Mouse (Mus musculus): ENCODE measurements around the gene Arpc1b. TPM values are rescaled to one million over a fixed set of nuclear protein-coding genes. Genes with fewer than 3 reads are reported as not detected.

The Arpc1b gene
- polyA plus RNA-seq, 1 experiment from 2014 or later = 185 TPM

DNA sequence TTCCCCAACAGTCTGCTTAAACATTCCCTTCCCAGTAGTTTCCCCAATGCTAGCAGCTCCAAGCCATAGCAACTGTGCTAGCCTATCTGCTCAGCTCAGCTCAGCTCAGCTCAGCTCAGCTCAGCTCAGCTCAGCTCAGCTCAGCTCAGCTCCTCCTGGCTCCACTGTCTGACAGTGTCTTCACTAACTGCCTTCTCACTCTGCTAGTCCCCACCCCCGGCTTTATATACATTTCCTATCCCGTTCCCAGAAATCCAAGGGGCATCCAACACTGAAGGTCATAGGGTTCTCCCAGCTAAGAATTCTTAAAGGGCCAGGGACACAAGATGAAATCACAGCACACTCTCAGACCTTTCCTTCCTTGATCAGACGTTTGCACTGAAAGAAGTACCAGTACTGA is 50.7 kb downstream of the Arpc1b start:
- Histone ChIP-seq H3K4me3 (replicated peaks) (no peak overlapping the region), H3K4me1 (replicated peaks) (peaks cover 43% of the 10 kb centered on the region), H3K9me3 (replicated peaks) (no peaks in the 10 kb centered on the region), H3K36me3 (replicated peaks) (peaks cover 55% of the 10 kb centered on the region), H3K27me3 (no peaks in the 10 kb centered on the region), H3K9ac (no peak overlapping the region), H3K27ac (replicated peaks) (no peak overlapping the region), H3K4me2 (peak overlapping the region; percentile 7; the same call in 1 of the 2 replicates)
- no peak for ATAC-seq (ENCODE audit: insufficient read depth)
- WGBS (ENCODE audit: insufficient replicate concordance) = 63% methylated on average over 3 of the region's 3 CpGs

DNA sequence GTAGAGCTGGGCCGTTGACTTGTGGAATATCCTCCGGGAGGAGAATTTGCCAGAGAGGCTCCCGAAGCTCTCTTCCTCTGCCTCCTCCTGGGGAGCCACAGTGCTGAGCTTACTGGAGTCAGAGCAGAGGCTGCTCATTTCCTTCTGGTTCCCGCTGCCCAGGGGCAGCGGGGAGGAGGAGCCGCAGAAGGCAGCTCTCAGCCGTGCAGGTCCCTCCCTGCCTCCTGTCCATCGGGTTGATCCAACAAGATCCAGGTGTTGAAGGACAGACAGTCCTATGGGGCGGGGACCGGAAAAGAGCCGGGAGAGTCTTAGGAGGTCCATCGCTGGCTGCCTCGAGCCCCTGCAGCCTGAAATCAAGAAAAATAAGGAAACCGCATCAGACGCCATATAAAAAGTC is 51.2 kb downstream of the Arpc1b start:
- Histone ChIP-seq H3K4me2 (peak overlapping the region; percentile 7; the same call in 1 of the 2 replicates), H3K27ac (replicated peaks) (no peak overlapping the region), H3K9me3 (replicated peaks) (no peaks in the 10 kb centered on the region), H3K36me3 (replicated peaks) (peaks cover 52% of the 10 kb centered on the region), H3K27me3 (no peaks in the 10 kb centered on the region), H3K9ac (no peak overlapping the region), H3K4me1 (replicated peaks) (peaks cover 44% of the 10 kb centered on the region), H3K4me3 (replicated peaks) (no peak overlapping the region)
- 86% methylated on average over 15 of the region's 15 CpGs for WGBS (ENCODE audit: insufficient replicate concordance)
- ATAC-seq (ENCODE audit: insufficient read depth) = no peak

DNA sequence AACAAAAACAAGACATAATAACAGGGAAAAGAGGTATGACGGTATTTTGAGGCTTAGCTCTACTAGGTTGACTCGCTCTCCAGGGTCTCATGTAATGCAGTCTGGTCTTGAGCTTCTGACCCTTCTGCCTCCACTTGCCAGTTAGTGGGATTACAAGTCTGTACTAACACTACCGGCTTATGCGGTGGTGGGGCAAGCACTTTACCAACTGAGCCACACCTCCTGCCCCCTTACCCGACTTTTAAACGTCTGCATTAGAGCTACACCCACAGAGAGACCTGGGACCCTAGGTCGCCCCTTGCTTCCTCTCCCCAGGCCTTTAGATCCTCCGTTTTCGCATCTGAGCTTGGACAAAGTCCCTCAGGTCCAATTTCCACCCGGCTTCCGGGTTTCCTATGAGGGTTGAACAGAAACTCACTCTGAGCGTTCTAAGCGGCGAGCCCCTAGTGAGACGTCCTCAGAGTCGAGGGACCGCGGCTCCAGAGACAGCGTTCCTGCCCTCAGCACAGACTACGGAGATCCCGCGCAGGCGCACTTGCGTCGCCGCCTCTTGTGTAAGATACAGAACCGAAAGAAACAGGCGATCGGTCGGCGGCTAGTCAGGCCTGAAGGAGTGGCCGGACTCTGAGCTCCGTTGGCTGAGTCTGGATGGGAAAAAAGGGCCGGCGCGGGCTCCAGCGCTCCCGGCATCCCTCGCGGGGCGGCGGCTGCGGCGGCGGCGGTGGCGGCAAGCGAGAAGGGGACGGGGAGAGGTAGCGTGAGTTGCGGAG is 52.7 kb downstream of the Arpc1b start, which contains the start of the genes Ptcd1 and Cpsf4:
Gene Ptcd1 (minus strand): TSS at position 573 of the 770 bp plus-strand sequence.
Gene Cpsf4 (plus strand): TSS at position 678 of the 770 bp plus-strand sequence.
- Histone ChIP-seq H3K4me2 (peak within 1 kb of the TSS; percentile 89), H3K9me3 (replicated peaks) (no peaks in the 10 kb centered on the region), H3K36me3 (replicated peaks) (peaks cover 52% of the 10 kb centered on the region), H3K27ac (replicated peaks) (peak within 1 kb of the TSS; percentile 87), H3K27me3 (no peaks in the 10 kb centered on the region), H3K9ac (peak within 1 kb of the TSS; percentile 99), H3K4me1 (replicated peaks) (peaks cover 46% of the 10 kb centered on the region), H3K4me3 (replicated peaks) (peak within 1 kb of the TSS; percentile 99)
- ATAC-seq (ENCODE audit: insufficient read depth) = peak; percentile 96
- WGBS (ENCODE audit: insufficient replicate concordance) = under 1% methylated on average over 51 of the region's 51 CpGs

DNA sequence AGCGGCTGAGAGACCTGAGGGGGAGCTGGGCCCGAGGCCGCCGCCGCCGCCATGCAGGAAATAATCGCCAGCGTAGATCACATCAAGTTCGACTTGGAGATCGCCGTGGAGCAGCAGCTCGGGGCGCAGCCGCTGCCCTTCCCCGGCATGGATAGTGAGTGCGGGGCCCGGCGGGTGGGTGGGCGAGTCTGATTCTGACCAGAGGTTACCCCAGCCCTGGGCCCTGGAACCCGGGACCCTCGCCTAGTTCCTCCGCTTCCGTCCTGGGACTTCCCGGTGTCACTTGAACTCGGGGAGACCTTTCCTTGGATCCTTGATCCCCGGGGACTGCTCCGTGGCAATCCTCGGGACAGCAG is 53.3 kb downstream of the Arpc1b start:
- Histone ChIP-seq H3K9me3 (replicated peaks) (no peaks in the 10 kb centered on the region), H3K4me3 (replicated peaks) (peak overlapping the region; percentile 99), H3K9ac (peak overlapping the region; percentile 99), H3K27me3 (no peaks in the 10 kb centered on the region), H3K4me2 (peak overlapping the region; percentile 89), H3K36me3 (replicated peaks) (peaks cover 54% of the 10 kb centered on the region), H3K27ac (replicated peaks) (peak overlapping the region; percentile 87), H3K4me1 (replicated peaks) (peaks cover 46% of the 10 kb centered on the region)
- under 1% methylated on average over 28 of the region's 28 CpGs for WGBS (ENCODE audit: insufficient replicate concordance)
- peak; percentile 19 for ATAC-seq (ENCODE audit: insufficient read depth)

DNA sequence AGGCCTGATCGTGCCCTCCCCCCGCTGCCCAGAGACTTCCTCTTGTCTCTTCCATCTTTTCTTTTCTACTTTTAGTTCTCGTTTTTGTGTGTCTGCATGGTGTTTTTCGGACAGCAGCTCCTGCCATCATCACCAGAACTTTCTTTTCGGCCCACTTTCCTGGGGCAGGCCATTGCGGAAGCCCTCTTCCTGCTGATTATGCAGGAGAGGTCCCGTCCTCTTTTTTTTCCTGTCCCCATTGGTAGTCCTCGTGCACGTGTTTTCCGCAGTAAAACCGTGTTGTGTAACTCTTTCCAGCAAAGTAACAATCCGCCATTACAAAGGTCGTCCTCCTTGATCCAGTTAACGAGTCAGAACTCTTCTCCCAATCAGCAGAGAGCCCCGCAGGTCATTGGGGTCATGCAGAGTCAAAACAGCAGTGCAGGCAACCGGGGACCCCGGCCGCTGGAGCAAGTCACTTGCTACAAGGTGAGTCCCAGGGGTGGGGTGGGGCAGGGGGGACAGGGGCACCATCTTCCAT is 64.5 kb downstream of the Arpc1b start:
- WGBS (ENCODE audit: insufficient replicate concordance) = 76% methylated on average over 18 of the region's 18 CpGs
- H3K27ac ChIP-seq (replicated peaks) = no peak overlapping the region; the same call in 1 of the 2 replicates

More for the DNA sequence above, 64.5 kb downstream of the Arpc1b start:
- no peak overlapping the region for H3K9ac ChIP-seq
- no peak for ATAC-seq (ENCODE audit: insufficient read depth)
- no peaks in the 10 kb centered on the region for H3K27me3 ChIP-seq
- peaks cover 100% of the 10 kb centered on the region for H3K36me3 ChIP-seq (replicated peaks)
- no peaks in the 10 kb centered on the region for H3K4me1 ChIP-seq (replicated peaks)
- no peak overlapping the region for H3K4me2 ChIP-seq
- H3K4me3 ChIP-seq (replicated peaks) = no peak overlapping the region
- H3K9me3 ChIP-seq (replicated peaks) = no peaks in the 10 kb centered on the region

Other genes starting within 250 kb of the Arpc1b start
- gene Smurf1, start 148.4 kb upstream of the Arpc1b start, polyA plus RNA-seq (2015; fragmentation: Nextera tagmentation; extraction: Ambion mirVana) = 2.0 and 2.3 TPM in 2 replicates
- gene Gm4871, start 81.5 kb upstream of the Arpc1b start, polyA plus RNA-seq (2015; fragmentation: Nextera tagmentation; extraction: Ambion mirVana) = not detected in 2 replicates
- gene 1700018F24Rik, start 71.2 kb upstream of the Arpc1b start, polyA plus RNA-seq (2015; fragmentation: Nextera tagmentation; extraction: Ambion mirVana) = not detected in 2 replicates
- 54.2 and 55.3 TPM in 2 replicates for gene Arpc1a, start 30.4 kb upstream of the Arpc1b start, polyA plus RNA-seq (2015; fragmentation: Nextera tagmentation; extraction: Ambion mirVana)
- gene Kpna7, start 30.2 kb upstream of the Arpc1b start, polyA plus RNA-seq (2015; fragmentation: Nextera tagmentation; extraction: Ambion mirVana) = 0.10 TPM in 1 of 2 replicates, not detected in the other
- gene Pdap1, start 26.0 kb downstream of the Arpc1b start, polyA plus RNA-seq (2015; fragmentation: Nextera tagmentation; extraction: Ambion mirVana) = 28.8 and 36.5 TPM in 2 replicates
- 121 and 128 TPM in 2 replicates for gene Bud31, start 26.1 kb downstream of the Arpc1b start, polyA plus RNA-seq (2015; fragmentation: Nextera tagmentation; extraction: Ambion mirVana)
- gene Ptcd1, start 52.9 kb downstream of the Arpc1b start, polyA plus RNA-seq (2015; fragmentation: Nextera tagmentation; extraction: Ambion mirVana) = 7.7 and 8.8 TPM in 2 replicates
- gene Cpsf4, start 53.0 kb downstream of the Arpc1b start, polyA plus RNA-seq (2015; fragmentation: Nextera tagmentation; extraction: Ambion mirVana) = 24.4 and 25.1 TPM in 2 replicates
- 406 and 457 TPM in 2 replicates for gene Atp5j2, start 77.8 kb downstream of the Arpc1b start, polyA plus RNA-seq (2015; fragmentation: Nextera tagmentation; extraction: Ambion mirVana)
- gene Zkscan14, start 87.7 kb downstream of the Arpc1b start, polyA plus RNA-seq (2015; fragmentation: Nextera tagmentation; extraction: Ambion mirVana) = 8.7 and 8.8 TPM in 2 replicates
- 3.6 and 3.7 TPM in 2 replicates for gene Zkscan5, start 90.3 kb downstream of the Arpc1b start, polyA plus RNA-seq (2015; fragmentation: Nextera tagmentation; extraction: Ambion mirVana)
- 17.8 and 18.0 TPM in 2 replicates for gene Zfp655, start 117.5 kb downstream of the Arpc1b start, polyA plus RNA-seq (2015; fragmentation: Nextera tagmentation; extraction: Ambion mirVana)
- 0.13 and 0.14 TPM in 2 replicates for gene Zscan25, start 166.3 kb downstream of the Arpc1b start, polyA plus RNA-seq (2015; fragmentation: Nextera tagmentation; extraction: Ambion mirVana)
- gene Cyp3a57, start 231.1 kb downstream of the Arpc1b start, polyA plus RNA-seq (2015; fragmentation: Nextera tagmentation; extraction: Ambion mirVana) = 0.07 TPM in 1 of 2 replicates, not detected in the other

Measured in liver, embryonic 15.5 days (tissue).